Mouse (Mus musculus): ENCODE data around the gene Uaca. TPM values are rescaled to one million over a fixed set of nuclear protein-coding genes. Genes with fewer than 3 reads are reported as not detected.
A peak's percentile ranks its signal among the peaks of the same experiment; 100 is the strongest.

Uaca gene
- polyA plus RNA-seq, 1 experiment from 2014 or later: 12.5 TPM

- Histone ChIP-seq H3K4me1 (ENCODE audit: control insufficient read depth, insufficient read depth, low read length) (peaks cover 4% of the 10 kb centered on the region; the same call in 1 of the 2 replicates), H3K9me3 (replicated peaks; ENCODE audit: control insufficient read depth, low read length) (no peaks in the 10 kb centered on the region), H3K4me2 (ENCODE audit: low read length) (no peak overlapping the region), H3K36me3 (ENCODE audit: control insufficient read depth, insufficient read depth, low read length) (no peaks in the 10 kb centered on the region), H3K9ac (ENCODE audit: low read length) (no peak overlapping the region), H3K4me3 (ENCODE audit: low read depth, low read length) (no peak overlapping the region), H3K27me3 (replicated peaks; ENCODE audit: control insufficient read depth, insufficient read depth, low read length) (no peaks in the 10 kb centered on the region), H3K27ac (ENCODE audit: low read depth, low read length) (no peak overlapping the region)
- ATAC-seq (peak; percentile 50), DNase-seq (ENCODE audit: low spot score) (peak; percentile 70)
- 23% methylated on average over 8 of the region's 8 CpGs for WGBS
Observed at GRCm38 (mm10) chr9:60919936-60920672, 125.8 kb downstream of the Uaca start.

- Histone ChIP-seq H3K4me2 (ENCODE audit: low read length) (no peak overlapping the region), H3K36me3 (ENCODE audit: control insufficient read depth, insufficient read depth, low read length) (no peaks in the 10 kb centered on the region), H3K4me3 (ENCODE audit: low read depth, low read length) (no peak overlapping the region), H3K4me1 (ENCODE audit: control insufficient read depth, insufficient read depth, low read length) (peaks cover 4% of the 10 kb centered on the region; the same call in 1 of the 2 replicates), H3K9ac (ENCODE audit: low read length) (no peak overlapping the region), H3K9me3 (replicated peaks; ENCODE audit: control insufficient read depth, low read length) (no peaks in the 10 kb centered on the region), H3K27me3 (replicated peaks; ENCODE audit: control insufficient read depth, insufficient read depth, low read length) (no peaks in the 10 kb centered on the region), H3K27ac (ENCODE audit: low read depth, low read length) (no peak overlapping the region)
- 27% methylated on average over 10 of the region's 10 CpGs for WGBS
- ATAC-seq (peak; percentile 63), DNase-seq (ENCODE audit: low spot score) (peak; percentile 71)
Observed at GRCm38 (mm10) chr9:60920673-60921062, 126.3 kb downstream of the Uaca start.

- Histone ChIP-seq H3K27ac (ENCODE audit: low read depth, low read length) (no peak overlapping the region), H3K27me3 (replicated peaks; ENCODE audit: control insufficient read depth, insufficient read depth, low read length) (no peaks in the 10 kb centered on the region), H3K36me3 (ENCODE audit: control insufficient read depth, insufficient read depth, low read length) (no peaks in the 10 kb centered on the region), H3K9me3 (replicated peaks; ENCODE audit: control insufficient read depth, low read length) (no peaks in the 10 kb centered on the region), H3K4me3 (ENCODE audit: low read depth, low read length) (no peak overlapping the region), H3K9ac (ENCODE audit: low read length) (no peak overlapping the region), H3K4me2 (ENCODE audit: low read length) (no peak overlapping the region), H3K4me1 (ENCODE audit: control insufficient read depth, insufficient read depth, low read length) (peaks cover 4% of the 10 kb centered on the region; the same call in 1 of the 2 replicates)
- ATAC-seq (no peak), DNase-seq (ENCODE audit: low spot score) (no peak)
- 84% methylated on average over 4 of the region's 4 CpGs for WGBS
Observed at GRCm38 (mm10) chr9:60921287-60921686, 126.9 kb downstream of the Uaca start.

GRCm38 (mm10) chr9:60921831-60922230 lies 127.5 kb downstream of the Uaca start:
- peaks cover 4% of the 10 kb centered on the region; the same call in 1 of the 2 replicates for H3K4me1 ChIP-seq (ENCODE audit: control insufficient read depth, insufficient read depth, low read length)
- DNase-seq (ENCODE audit: low spot score): no peak
- no peaks in the 10 kb centered on the region for H3K27me3 ChIP-seq (replicated peaks; ENCODE audit: control insufficient read depth, insufficient read depth, low read length)
- H3K36me3 ChIP-seq (ENCODE audit: control insufficient read depth, insufficient read depth, low read length): no peaks in the 10 kb centered on the region
- no peak overlapping the region for H3K9ac ChIP-seq (ENCODE audit: low read length)
- no peak overlapping the region for H3K4me3 ChIP-seq (ENCODE audit: low read depth, low read length)
- no peak overlapping the region for H3K4me2 ChIP-seq (ENCODE audit: low read length)
- 92% methylated on average over 5 of the region's 5 CpGs for WGBS
- no peak for ATAC-seq
- H3K27ac ChIP-seq (ENCODE audit: low read depth, low read length): no peak overlapping the region
- no peaks in the 10 kb centered on the region for H3K9me3 ChIP-seq (replicated peaks; ENCODE audit: control insufficient read depth, low read length)

GRCm38 (mm10) chr9:60926301-60926700 lies 132.0 kb downstream of the Uaca start:
- H3K4me1 ChIP-seq (ENCODE audit: control insufficient read depth, insufficient read depth, low read length): no peaks in the 10 kb centered on the region
- DNase-seq (ENCODE audit: low spot score): peak; percentile 52
- 49% methylated on average over 9 of the region's 9 CpGs for WGBS

GRCm38 (mm10) chr9:60929290-60929983 lies 135.1 kb downstream of the Uaca start:
- no peak overlapping the region for H3K4me3 ChIP-seq (ENCODE audit: low read depth, low read length)
- 71% methylated on average over 4 of the region's 4 CpGs for WGBS
- no peaks in the 10 kb centered on the region for H3K9me3 ChIP-seq (replicated peaks; ENCODE audit: control insufficient read depth, low read length)
- no peak overlapping the region for H3K27ac ChIP-seq (ENCODE audit: low read depth, low read length)
- ATAC-seq (no peak), DNase-seq (ENCODE audit: low spot score) (no peak)
- no peaks in the 10 kb centered on the region for H3K36me3 ChIP-seq (ENCODE audit: control insufficient read depth, insufficient read depth, low read length)
- H3K9ac ChIP-seq (ENCODE audit: low read length): no peak overlapping the region
- no peaks in the 10 kb centered on the region for H3K27me3 ChIP-seq (replicated peaks; ENCODE audit: control insufficient read depth, insufficient read depth, low read length)
- H3K4me2 ChIP-seq (ENCODE audit: low read length): no peak overlapping the region
- H3K4me1 ChIP-seq (ENCODE audit: control insufficient read depth, insufficient read depth, low read length): no peaks in the 10 kb centered on the region

More at GRCm38 (mm10) chr9:60926301-60926700, 132.0 kb downstream of the Uaca start:
- H3K27me3 ChIP-seq (replicated peaks; ENCODE audit: control insufficient read depth, insufficient read depth, low read length): no peaks in the 10 kb centered on the region
- H3K9ac ChIP-seq (ENCODE audit: low read length): no peak overlapping the region
- no peaks in the 10 kb centered on the region for H3K9me3 ChIP-seq (replicated peaks; ENCODE audit: control insufficient read depth, low read length)
- no peak overlapping the region for H3K27ac ChIP-seq (ENCODE audit: low read depth, low read length)
- no peaks in the 10 kb centered on the region for H3K36me3 ChIP-seq (ENCODE audit: control insufficient read depth, insufficient read depth, low read length)
- no peak overlapping the region for H3K4me3 ChIP-seq (ENCODE audit: low read depth, low read length)
- no peak for ATAC-seq
- no peak overlapping the region for H3K4me2 ChIP-seq (ENCODE audit: low read length)

Other genes starting within 250 kb of the Uaca start
- gene Lrrc49, start 106.4 kb upstream of the Uaca start, polyA plus RNA-seq (2014; fragmentation: Nextera tagmentation; extraction: Ambion mirVana): 72.3 and 78.7 TPM in 2 replicates
- gene Larp6, start 81.6 kb upstream of the Uaca start, polyA plus RNA-seq (2014; fragmentation: Nextera tagmentation; extraction: Ambion mirVana): 5.9 and 7.8 TPM in 2 replicates

All from forebrain, embryonic 14.5 days (tissue).